In the genomic region with DNA sequence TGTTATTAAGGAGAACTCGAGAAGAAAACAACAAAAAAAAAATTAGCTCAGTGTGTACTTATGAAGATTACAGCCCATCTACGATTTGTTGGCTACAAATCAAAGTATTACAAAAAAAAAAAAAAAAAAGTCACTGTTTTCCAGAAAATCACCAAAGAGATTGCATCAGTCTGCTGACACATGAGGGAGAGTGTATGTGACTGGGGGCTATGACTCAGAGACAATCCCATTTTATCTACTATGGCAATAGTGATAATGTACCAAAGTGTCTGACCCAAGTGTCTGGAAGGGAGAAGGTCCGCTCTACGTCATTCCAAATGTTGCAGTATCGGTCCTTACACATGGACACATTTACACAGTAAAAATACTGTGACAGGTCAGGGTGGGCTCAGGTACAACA, we compare ENCODE assay signal across 20 mouse cellular contexts. TPM values are rescaled to one million over a fixed set of nuclear protein-coding genes. Genes with fewer than 3 reads are reported as not detected.
DNase-seq lines count a peak whose midpoint lies in the region; ATAC-seq and TF ChIP-seq lines count a peak whose summit lies in the region.
"Had no signal": no experiment of that assay in that cellular context is flagged by ENCODE, and none has a peak within 500 bp of the region (broad histone marks: within the 10 kb centered on the region; RNA-seq: fewer than 3 reads in every experiment).

No protein-coding gene starts in this region.

- no peaks in the 10 kb centered on the region for H3K9me3 ChIP-seq in lung, embryonic 16.5 days (ENCODE audit: control insufficient read depth, low read length)
- H3K9me3 ChIP-seq: embryonic facial prominence, embryonic 15.5 days; forebrain, embryonic 15.5 days; heart, embryonic 12.5 days had no signal

- H3K27ac ChIP-seq in gastrocnemius, adult 2 months, result peak overlapping the region; percentile 39; the same call in 1 of the 2 replicates
- no peak overlapping the region for H3K27ac ChIP-seq in lung, embryonic 16.5 days (ENCODE audit: low read length)
- H3K27ac ChIP-seq: embryonic facial prominence, embryonic 15.5 days; forebrain, embryonic 15.5 days; heart, adult 2 months had no signal

- H3K4me3 ChIP-seq in gastrocnemius, adult 2 months, result no peak overlapping the region
- H3K4me3 ChIP-seq in lung, embryonic 16.5 days (ENCODE audit: low read length), result no peak overlapping the region
- no peak overlapping the region for H3K4me3 ChIP-seq in lung, adult 2 months (replicated peaks; ENCODE audit: extremely low read depth, low read depth, low read length)
- H3K4me3 ChIP-seq in C2C12 (ENCODE audit: insufficient read depth, poor library complexity, severe bottlenecking) (no peak overlapping the region), myocyte (no peak overlapping the region)
- H3K4me3 ChIP-seq: embryonic facial prominence, embryonic 15.5 days; erythroblast, embryonic 14.5 days; forebrain, embryonic 15.5 days; heart, adult 2 months; heart, embryonic 12.5 days had no signal

- H3ac ChIP-seq in C2C12 (ENCODE audit: control insufficient read depth, insufficient read length, low read depth) (no peak overlapping the region), myocyte (ENCODE audit: control insufficient read depth, insufficient read length) (no peak overlapping the region)

- intact Hi-C loops in gastrocnemius, adult 2 months (cut with DNase I), result no loop called here

- 57% methylated on average over 5 of the region's 5 CpGs for WGBS in lung, embryonic 16.5 days
- WGBS in lung, adult 2 months, result 72% methylated on average over 5 of the region's 5 CpGs

- no peaks in the 10 kb centered on the region for H3K27me3 ChIP-seq in lung, embryonic 16.5 days (ENCODE audit: control insufficient read depth, insufficient read depth, low read depth, low read length)
- H3K27me3 ChIP-seq in C2C12 (ENCODE audit: control insufficient read depth, insufficient read depth, insufficient read length) (peaks cover 4% of the 10 kb centered on the region), myocyte (ENCODE audit: control insufficient read depth, insufficient read depth, insufficient read length) (no peaks in the 10 kb centered on the region)
- H3K27me3 ChIP-seq: embryonic facial prominence, embryonic 15.5 days; forebrain, embryonic 15.5 days; heart, embryonic 12.5 days had no signal

- no peaks in the 10 kb centered on the region for H3K79me3 ChIP-seq in C2C12 (ENCODE audit: low read depth)

- no peaks in the 10 kb centered on the region for H3K36me3 ChIP-seq in lung, embryonic 16.5 days (ENCODE audit: control insufficient read depth, insufficient read depth, low read length)
- H3K36me3 ChIP-seq in C2C12 (ENCODE audit: control insufficient read depth, insufficient read depth) (no peaks in the 10 kb centered on the region), myocyte (ENCODE audit: control insufficient read depth, insufficient read depth) (no peaks in the 10 kb centered on the region)
- H3K36me3 ChIP-seq: embryonic facial prominence, embryonic 15.5 days; forebrain, embryonic 15.5 days; heart, embryonic 12.5 days had no signal

- TF ChIP-seq POLR2A in lung, adult 2 months (IDR thresholded peaks at IDR 0.05; ENCODE audit: borderline replicate concordance, extremely low read depth, low read depth, low read length), result no peak
- no peak for TF ChIP-seq POLR2A in myocyte (IDR thresholded peaks at IDR 0.05; ENCODE audit: insufficient read length, low read depth)

- peaks cover 10% of the 10 kb centered on the region; the same call in 1 of the 2 replicates for H3K4me1 ChIP-seq in lung, embryonic 16.5 days (replicated peaks; ENCODE audit: control insufficient read depth, insufficient read depth, low read length)
- peaks cover 4% of the 10 kb centered on the region; the same call in 1 of the 2 replicates for H3K4me1 ChIP-seq in lung, adult 2 months (ENCODE audit: control insufficient read depth, insufficient read depth, low read length)
- H3K4me1 ChIP-seq: forebrain, embryonic 15.5 days; heart, embryonic 12.5 days had no signal

- ATAC-seq in lung, embryonic 16.5 days (ENCODE audit: low read depth), result peak; percentile 79
- ATAC-seq: forebrain, embryonic 15.5 days; hindbrain, embryonic 16.5 days; inflammation-experienced regulatory T-cells, adult 6 months had no signal

- TF ChIP-seq CTCF in gastrocnemius, adult 2 months (IDR thresholded peaks at IDR 0.05), result no peak
- no peak for TF ChIP-seq CTCF in lung, adult 2 months (IDR thresholded peaks at IDR 0.05; ENCODE audit: insufficient read depth, low read length)
- TF ChIP-seq CTCF in C2C12 (IDR thresholded peaks at IDR 0.05; ENCODE audit: control insufficient read depth, insufficient read depth, insufficient read length), result no peak

- no peak overlapping the region for H3K4me2 ChIP-seq in lung, embryonic 16.5 days (ENCODE audit: low read depth, low read length)
- H3K4me2 ChIP-seq in myocyte (ENCODE audit: low read depth), result peak overlapping the region; percentile 65
- H3K4me2 ChIP-seq: embryonic facial prominence, embryonic 15.5 days; forebrain, embryonic 15.5 days; heart, embryonic 12.5 days had no signal

- no peak for DNase-seq in gastrocnemius, adult 2 months
- DNase-seq in gastrocnemius, adult 18-20 months (ENCODE audit: low spot score), result no peak
- DNase-seq in lung, adult 2 months, result no peak
- DNase-seq in left cerebral cortex, adult 9 months (ENCODE audit: low spot score in 2 of 2), result no peak
- DNase-seq in layer of hippocampus, postnatal 10 days (ENCODE audit: low spot score in 2 of 2), result no peak
- DNase-seq: adrenal gland, postnatal 14 days; cerebellum, adult 2 months; cerebellum, postnatal 10 days; gastrocnemius, postnatal 14 days; heart, adult 2 months; heart, postnatal 36 days had no signal

- H3K79me2 ChIP-seq in C2C12 (ENCODE audit: control insufficient read depth, insufficient read depth) (no peaks in the 10 kb centered on the region), myocyte (ENCODE audit: control insufficient read depth, insufficient read depth) (no peaks in the 10 kb centered on the region)

- H3K9ac ChIP-seq in lung, embryonic 16.5 days (ENCODE audit: low read length), result no peak overlapping the region
- H3K9ac ChIP-seq: embryonic facial prominence, embryonic 15.5 days; forebrain, embryonic 15.5 days; heart, embryonic 12.5 days had no signal

TF ChIP-seq in C2C12, 6 proteins besides CTCF, POLR2A, EP300 and RAD21:
- TF ChIP-seq CEBPB (IDR thresholded peaks at IDR 0.05; ENCODE audit: low read depth), result peak; percentile 84
- TF ChIP-seq FOSL1 (IDR thresholded peaks at IDR 0.05; ENCODE audit: insufficient read depth, low read length, poor library complexity, severe bottlenecking), result no peak
- no peak for TF ChIP-seq MYOG (IDR thresholded peaks at IDR 0.05; ENCODE audit: control insufficient read depth, extremely low read depth, insufficient read length)
TF ChIP-seq in C2C12: peak in this region for 1.

TF ChIP-seq in myocyte, 11 proteins besides CTCF, POLR2A, EP300 and RAD21:
- no peak for TF ChIP-seq USF1 (IDR thresholded peaks at IDR 0.05; ENCODE audit: low read depth)
- TF ChIP-seq CEBPB (IDR thresholded peaks at IDR 0.05; ENCODE audit: insufficient read depth, poor library complexity, severe bottlenecking), result peak; percentile 88
- TF ChIP-seq TCF12 (IDR thresholded peaks at IDR 0.05; ENCODE audit: insufficient read depth, poor library complexity, severe bottlenecking), result no peak
- TF ChIP-seq TCF3 (IDR thresholded peaks at IDR 0.05; ENCODE audit: insufficient read length, low read depth), result no peak

RNA-seq across cellular contexts. Expression of a gene that starts 13.4 kb away (rescaled TPM):
- 1 to 10 TPM; 2.4 to 3.2 TPM for total RNA-seq in gastrocnemius, adult 2 months (2021)
- 1 to 10 TPM; 2.4 to 3.1 TPM for total RNA-seq in gastrocnemius, adult 18-20 months (2021)
- 29.3 and 33.1 TPM in 2 replicates for polyA plus RNA-seq in lung, embryonic 16.5 days (2015; fragmentation: Nextera tagmentation; extraction: Ambion mirVana)
- polyA plus RNA-seq in lung, adult 2 months (2012; rRNA removed), result 4.0 and 8.0 TPM in 2 replicates
- 1.3 TPM for polyA plus RNA-seq in C2C12 (2012; fragmentation: generic; extraction: Trizol)
- 3.2 TPM for polyA plus RNA-seq in myocyte (2012; fragmentation: generic; extraction: Trizol)
- total RNA-seq in layer of hippocampus, postnatal 10 days (2021), result 1 to 10 TPM; 3.0 to 4.4 TPM
- polyA plus RNA-seq: erythroblast, embryonic 14.5 days had no signal

RNA-seq across cellular contexts. Expression of a gene that starts 51.1 kb away (rescaled TPM):
- 1 to 10 TPM in 1 of 2 experiments, under 1 TPM in 1; 0.59 to 1.2 TPM for total RNA-seq in gastrocnemius, adult 2 months (2021)
- total RNA-seq in gastrocnemius, adult 18-20 months (2021), result 1 to 10 TPM in 1 of 2 experiments, under 1 TPM in 1; 0.48 to 1.5 TPM
- 6.9 and 7.4 TPM in 2 replicates for polyA plus RNA-seq in lung, embryonic 16.5 days (2015; fragmentation: Nextera tagmentation; extraction: Ambion mirVana)
- polyA plus RNA-seq in lung, adult 2 months (2012; rRNA removed), result 0.26 and 0.47 TPM in 2 replicates
- polyA plus RNA-seq in C2C12 (2012; fragmentation: generic; extraction: Trizol) (0.04 TPM), myocyte (2012; fragmentation: generic; extraction: Trizol) (0.50 TPM)
- under 1 TPM; 0.55 to 0.76 TPM for total RNA-seq in layer of hippocampus, postnatal 10 days (2021)
- polyA plus RNA-seq: erythroblast, embryonic 14.5 days had no signal

RNA-seq across cellular contexts. Expression of a gene that starts 51.7 kb away (rescaled TPM):
- total RNA-seq in gastrocnemius, adult 2 months (2021), result 1 to 10 TPM; 1.0 to 1.2 TPM
- 1 to 10 TPM in 1 of 2 experiments, under 1 TPM in 1; 0.75 to 1.5 TPM for total RNA-seq in gastrocnemius, adult 18-20 months (2021)
- 21.0 and 22.1 TPM in 2 replicates for polyA plus RNA-seq in lung, embryonic 16.5 days (2015; fragmentation: Nextera tagmentation; extraction: Ambion mirVana)
- 10.6 and 12.2 TPM in 2 replicates for polyA plus RNA-seq in lung, adult 2 months (2012; rRNA removed)
- polyA plus RNA-seq in C2C12 (2012; fragmentation: generic; extraction: Trizol) (0.98 TPM), myocyte (2012; fragmentation: generic; extraction: Trizol) (3.2 TPM)
- 10 to 100 TPM; 20.9 to 21.3 TPM for total RNA-seq in layer of hippocampus, postnatal 10 days (2021)
